Mouse (Mus musculus) heart, embryonic 12.5 days (tissue): ENCODE measurements around the gene Hcn2. TPM values are rescaled to one million over a fixed set of nuclear protein-coding genes. Genes with fewer than 3 reads are reported as not detected.

Source experiments
- ATAC-seq: fragments of 200-750 bp; cut with Nextera tagmentation; 2 replicates; pipeline ENCODE4 v1.8.0; 2017; ENCODE audit warnings: moderate TSS enrichment, moderate library complexity; ENCODE audit not compliant: insufficient number of reproducible peaks, low FRiP score
- H3K27ac ChIP-seq: fragments of 300-500 bp; sonication (generic); 2 replicates; pipeline ENCODE4 v1.5.1; 2016; ENCODE audit warnings: mild to moderate bottlenecking, moderate library complexity; ENCODE audit not compliant: poor library complexity, severe bottlenecking
- H3K27me3 ChIP-seq: fragments of 300-500 bp; sonication (generic); replicated peaks from 2 replicates; pipeline ENCODE4 v1.6.1; 2016; ENCODE audit warnings: mild to moderate bottlenecking, moderate library complexity
- H3K36me3 ChIP-seq: fragments of 300-500 bp; sonication (generic); 2 replicates; pipeline ENCODE4 v1.6.1; 2016; ENCODE audit warnings: mild to moderate bottlenecking, moderate library complexity
- H3K4me1 ChIP-seq: fragments of 300-500 bp; sonication (generic); replicated peaks from 2 replicates; pipeline ENCODE4 v1.6.1; 2016; ENCODE audit warnings: mild to moderate bottlenecking
- H3K4me2 ChIP-seq: fragments of 300-500 bp; sonication (generic); 2 replicates; pipeline ENCODE4 v1.6.1; 2016; ENCODE audit warnings: mild to moderate bottlenecking, moderate library complexity
- H3K4me3 ChIP-seq: fragments of 300-500 bp; sonication (generic); 2 replicates; pipeline ENCODE4 v1.5.1; 2016; ENCODE audit warnings: mild to moderate bottlenecking
- H3K9ac ChIP-seq: fragments of 300-500 bp; sonication (generic); 2 replicates; pipeline ENCODE4 v1.6.1; 2016; ENCODE audit warnings: mild to moderate bottlenecking, moderate library complexity
- H3K9me3 ChIP-seq: fragments of 300-500 bp; sonication (generic); replicated peaks from 2 replicates; pipeline ENCODE4 v1.6.1; 2016; ENCODE audit warnings: mild to moderate bottlenecking, moderate library complexity
- WGBS: fragments of 180-500 bp; shearing (Covaris S2); methylation state at CpG from one replicate; pipeline ENCODE4 v1.1.7; 2016; 5-methylcytosine and 5-hydroxymethylcytosine counted together
- polyA plus RNA-seq: library from polyadenylated mRNA; unstranded; fragments of >200 nt; fragmentation: Nextera tagmentation; extraction: Ambion mirVana; gene quantifications from 2 replicates; pipeline ENCODE4 v1.2.1, GENCODE M21; 2016

The Hcn2 gene
- polyA plus RNA-seq, 1 experiment from 2014 or later = not detected

DNA sequence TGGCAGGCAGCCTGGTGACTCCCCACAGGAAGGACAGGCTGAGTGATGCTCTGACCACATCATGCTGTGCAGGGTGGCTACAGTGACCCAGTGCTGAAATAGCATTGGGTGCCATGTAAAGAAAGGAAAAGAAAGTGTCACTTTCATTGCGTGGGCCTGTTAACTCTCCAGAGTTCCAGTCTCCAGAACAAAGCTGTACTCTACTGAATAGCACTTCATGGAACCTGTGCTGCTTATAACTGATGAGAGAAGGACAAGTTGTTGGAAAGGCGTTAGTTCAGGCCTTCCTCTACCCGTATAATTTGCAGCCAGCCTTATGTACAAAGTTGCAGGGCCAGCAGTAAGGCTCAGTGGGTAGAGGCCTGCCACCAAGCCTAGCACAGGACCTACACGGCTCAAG lies 27.7 kb upstream of the Hcn2 start, which contains the start of gene Gzmm:
Gene Gzmm, plus strand, starts transcription at position 301 of the 400 bp plus-strand sequence.
- no peak within 1 kb of the TSS for H3K4me3 ChIP-seq
- no peak within 1 kb of the TSS for H3K4me2 ChIP-seq
- H3K27me3 ChIP-seq = no peaks in the 10 kb centered on the region
- H3K4me1 ChIP-seq = peaks cover 38% of the 10 kb centered on the region
- no peak within 1 kb of the TSS for H3K9ac ChIP-seq
- WGBS = 79% methylated on average over 4 of the region's 4 CpGs
- ATAC-seq = no peak
- peaks cover 4% of the 10 kb centered on the region for H3K9me3 ChIP-seq
- H3K36me3 ChIP-seq = peaks cover 60% of the 10 kb centered on the region
- H3K27ac ChIP-seq = no peak within 1 kb of the TSS

DNA sequence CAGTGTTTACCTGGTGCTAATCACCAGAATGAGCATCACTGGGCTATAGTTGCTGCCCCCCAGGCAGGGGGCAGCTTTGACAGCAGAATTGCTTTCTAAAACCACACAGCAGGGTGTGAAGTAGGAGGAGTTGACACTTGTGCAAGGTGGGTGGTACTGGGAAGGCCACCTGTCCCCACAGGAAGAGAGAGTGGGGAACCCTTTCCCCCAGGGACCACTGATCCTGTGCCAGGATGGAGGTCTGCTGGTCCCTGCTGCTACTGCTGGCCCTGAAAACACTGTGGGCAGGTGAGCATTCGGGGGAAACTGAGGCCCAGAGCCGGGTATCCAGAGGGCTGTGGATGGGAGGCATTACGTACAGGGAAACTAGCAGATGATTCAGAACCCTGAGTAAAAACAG lies 27.3 kb upstream of the Hcn2 start:
- ATAC-seq = no peak
- 78% methylated on average over 3 of the region's 3 CpGs for WGBS
- Histone ChIP-seq H3K4me2 (no peak overlapping the region), H3K4me1 (peaks cover 34% of the 10 kb centered on the region), H3K36me3 (peaks cover 55% of the 10 kb centered on the region), H3K9me3 (peaks cover 4% of the 10 kb centered on the region), H3K4me3 (no peak overlapping the region), H3K27ac (no peak overlapping the region), H3K27me3 (no peaks in the 10 kb centered on the region), H3K9ac (no peak overlapping the region)

DNA sequence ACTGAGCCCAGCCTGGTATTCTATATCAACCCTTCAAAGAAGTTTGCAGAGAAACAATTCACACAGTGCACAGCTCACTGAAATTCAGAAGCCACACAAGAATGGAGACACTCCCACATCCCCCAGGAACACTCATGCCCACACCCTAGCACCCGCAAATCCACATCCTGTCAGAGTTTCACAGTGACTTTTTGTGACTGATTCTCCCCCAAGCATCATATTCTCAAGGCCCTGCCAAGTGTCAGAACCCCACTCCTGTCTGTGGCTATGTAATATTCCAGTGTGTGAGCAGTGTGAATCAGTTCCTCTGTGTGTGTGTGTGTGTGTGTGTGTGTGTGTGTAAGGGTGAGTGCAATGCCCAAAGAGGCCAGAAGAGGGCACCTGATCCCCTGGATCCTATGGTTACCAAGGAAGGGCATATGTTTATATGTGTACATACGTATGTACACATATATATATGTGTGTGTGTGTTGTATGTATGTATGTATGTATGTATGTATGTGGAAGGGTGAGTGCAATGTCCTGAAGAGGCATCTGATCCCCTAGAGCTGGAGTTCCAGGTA lies 24.4 kb upstream of the Hcn2 start:
- WGBS = 96% methylated on average over 2 of the region's 2 CpGs
- ATAC-seq = no peak
- Histone ChIP-seq H3K4me1 (peaks cover 28% of the 10 kb centered on the region), H3K27me3 (no peaks in the 10 kb centered on the region), H3K4me2 (no peak overlapping the region), H3K4me3 (no peak overlapping the region), H3K36me3 (peaks cover 27% of the 10 kb centered on the region), H3K9ac (no peak overlapping the region), H3K9me3 (peaks cover 4% of the 10 kb centered on the region), H3K27ac (no peak overlapping the region)

DNA sequence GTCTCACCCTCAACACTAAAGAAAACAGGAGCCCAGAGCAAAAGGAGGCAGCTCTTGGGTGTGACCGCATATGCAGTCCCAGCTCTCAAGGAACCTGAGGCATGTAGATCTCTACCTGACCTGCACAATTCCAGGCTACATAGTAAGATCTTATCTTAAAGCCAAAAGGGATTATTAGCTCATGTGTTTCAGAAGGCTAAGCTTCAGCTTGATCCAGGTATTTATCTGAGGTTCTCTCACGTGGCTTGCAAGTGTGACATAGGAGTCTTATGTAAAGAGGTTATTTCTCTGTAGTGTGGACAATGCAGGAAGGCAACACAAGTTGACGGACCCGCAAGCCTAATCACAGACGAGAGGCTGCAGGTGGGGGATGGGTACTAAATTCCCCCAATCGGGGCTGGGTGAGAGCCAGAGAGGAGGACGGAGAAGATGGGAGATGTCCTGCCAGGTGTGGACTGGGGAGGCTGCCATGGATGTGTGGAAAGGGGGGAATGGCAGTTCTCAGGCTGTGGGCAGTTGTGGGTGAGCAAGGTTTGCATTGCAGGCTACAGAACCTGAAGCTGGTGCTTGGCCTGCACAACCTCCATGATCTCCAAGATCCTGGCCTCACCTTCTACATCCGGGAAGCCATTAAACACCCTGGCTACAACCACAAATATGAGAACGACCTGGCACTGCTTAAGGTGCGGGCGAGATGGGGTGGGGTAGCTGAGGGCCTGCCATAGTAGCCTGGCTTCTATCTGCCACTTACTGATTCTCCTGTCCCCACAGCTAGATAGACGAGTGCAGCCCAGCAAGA lies 22.7 kb upstream of the Hcn2 start:
- Histone ChIP-seq H3K9ac (no peak overlapping the region), H3K36me3 (peaks cover 9% of the 10 kb centered on the region), H3K27ac (no peak overlapping the region), H3K9me3 (peaks cover 4% of the 10 kb centered on the region), H3K4me1 (peaks cover 21% of the 10 kb centered on the region), H3K4me2 (no peak overlapping the region), H3K4me3 (no peak overlapping the region), H3K27me3 (no peaks in the 10 kb centered on the region)
- WGBS = 69% methylated on average over 12 of the region's 12 CpGs
- no peak for ATAC-seq

DNA sequence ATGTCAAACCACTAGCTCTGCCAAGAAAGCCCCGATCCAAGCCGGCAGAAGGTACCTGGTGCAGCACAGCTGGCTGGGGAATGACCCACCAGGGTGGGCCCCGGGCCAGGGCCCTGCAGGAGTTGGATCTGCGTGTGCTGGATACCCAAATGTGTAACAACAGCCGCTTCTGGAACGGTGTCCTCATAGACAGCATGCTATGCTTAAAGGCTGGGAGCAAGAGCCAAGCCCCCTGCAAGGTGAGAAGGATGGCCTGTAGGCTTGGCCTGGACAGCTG lies 22.1 kb upstream of the Hcn2 start:
- WGBS = 81% methylated on average over 6 of the region's 6 CpGs
- Histone ChIP-seq H3K4me2 (no peak overlapping the region), H3K4me3 (no peak overlapping the region), H3K9ac (0 out of 2 replicates have a peak overlapping the region, but pooled peaks have one; percentile 10), H3K9me3 (peaks cover 4% of the 10 kb centered on the region), H3K4me1 (peaks cover 21% of the 10 kb centered on the region), H3K27ac (no peak overlapping the region), H3K27me3 (no peaks in the 10 kb centered on the region), H3K36me3 (peaks cover 4% of the 10 kb centered on the region)
- ATAC-seq = no peak

DNA sequence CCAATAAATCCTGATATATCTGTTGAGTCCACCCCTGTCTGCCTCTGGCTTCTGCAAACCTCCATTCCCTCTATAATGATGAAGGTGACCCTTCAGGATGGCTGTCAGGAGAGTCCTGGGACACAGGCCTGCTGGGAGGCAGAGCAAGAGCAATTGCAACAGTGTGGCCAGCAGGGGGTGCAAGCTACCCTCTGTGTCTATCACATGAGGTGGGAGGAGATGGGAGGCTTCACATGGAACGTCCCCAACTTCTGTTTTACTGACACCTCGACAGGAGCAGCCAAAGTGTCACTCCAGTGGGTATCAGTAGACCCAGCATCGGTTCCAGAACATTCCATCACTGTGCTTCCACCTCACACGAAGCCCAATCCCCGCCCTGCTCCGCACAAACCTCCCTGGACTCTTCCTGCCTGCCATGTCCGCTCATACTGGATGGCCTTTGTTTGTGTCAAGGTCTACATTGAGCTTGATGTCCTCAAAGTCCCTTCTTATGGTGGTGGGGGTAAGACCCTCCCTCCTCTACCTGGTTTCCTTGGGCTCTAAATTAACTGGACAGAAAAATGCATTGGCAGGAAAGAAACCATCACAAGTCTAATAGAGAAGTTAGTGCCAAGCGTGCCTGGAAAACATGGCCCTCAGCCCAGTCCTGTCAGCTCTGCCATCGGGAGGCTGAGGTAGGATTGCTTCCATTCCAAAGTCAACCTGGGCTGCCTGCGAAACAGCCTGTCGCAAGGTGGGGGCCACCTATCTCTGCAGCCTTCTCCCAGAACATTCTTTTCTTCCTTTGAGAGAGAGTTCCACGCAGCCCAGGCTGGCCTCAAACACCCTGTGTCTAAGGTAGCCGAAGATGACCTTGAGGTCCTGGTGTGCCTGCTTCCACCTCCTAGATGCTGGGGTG lies 21.0 kb upstream of the Hcn2 start:
- H3K27me3 ChIP-seq = no peaks in the 10 kb centered on the region
- H3K27ac ChIP-seq = peak overlapping the region; percentile 79
- H3K4me2 ChIP-seq = peak overlapping the region; percentile 22; the same call in 1 of the 2 replicates
- H3K4me1 ChIP-seq = peaks cover 22% of the 10 kb centered on the region
- ATAC-seq = 0 out of 2 replicates have a peak, but pooled peaks have one; percentile 20
- H3K36me3 ChIP-seq = 0 out of 2 replicates have a peak, but pooled peaks cover 3% of the 10 kb centered on the region
- peaks cover 4% of the 10 kb centered on the region for H3K9me3 ChIP-seq
- H3K4me3 ChIP-seq = no peak overlapping the region
- 57% methylated on average over 13 of the region's 13 CpGs for WGBS
- no peak overlapping the region for H3K9ac ChIP-seq

DNA sequence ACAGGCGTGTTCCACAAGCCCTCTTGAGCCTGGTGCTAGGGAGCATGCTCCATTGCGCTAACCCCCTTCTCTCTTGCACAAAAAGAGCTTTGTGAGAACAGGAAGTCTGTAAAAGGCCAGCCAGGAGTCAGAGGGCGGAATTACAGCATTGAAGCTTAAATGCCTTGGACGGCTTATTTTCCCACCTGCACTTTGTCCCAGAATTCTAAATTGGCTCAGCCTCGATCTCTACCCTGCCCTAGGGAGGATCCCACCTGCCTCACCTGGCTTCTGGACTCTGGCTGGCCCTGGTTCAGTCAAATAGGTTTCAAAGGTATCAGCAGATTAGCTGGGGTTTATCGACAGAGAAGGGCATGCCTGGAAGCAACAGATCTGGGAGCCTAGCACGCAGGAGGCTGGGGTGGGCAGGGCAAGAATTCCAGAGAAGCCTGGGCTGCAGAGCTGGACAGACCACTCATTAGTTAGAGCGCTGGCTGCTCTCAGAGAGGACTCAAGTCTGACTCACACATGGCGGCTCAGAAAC lies 20.2 kb upstream of the Hcn2 start:
- Histone ChIP-seq H3K27me3 (no peaks in the 10 kb centered on the region), H3K27ac (peak overlapping the region; percentile 79), H3K4me3 (no peak overlapping the region), H3K4me1 (peaks cover 29% of the 10 kb centered on the region), H3K9ac (peak overlapping the region; percentile 11; the same call in 1 of the 2 replicates), H3K36me3 (0 out of 2 replicates have a peak, but pooled peaks cover 3% of the 10 kb centered on the region), H3K9me3 (peaks cover 4% of the 10 kb centered on the region), H3K4me2 (peak overlapping the region; percentile 22)
- 31% methylated on average over 9 of the region's 9 CpGs for WGBS
- ATAC-seq = no peak; the same call in 1 of the 2 replicates

DNA sequence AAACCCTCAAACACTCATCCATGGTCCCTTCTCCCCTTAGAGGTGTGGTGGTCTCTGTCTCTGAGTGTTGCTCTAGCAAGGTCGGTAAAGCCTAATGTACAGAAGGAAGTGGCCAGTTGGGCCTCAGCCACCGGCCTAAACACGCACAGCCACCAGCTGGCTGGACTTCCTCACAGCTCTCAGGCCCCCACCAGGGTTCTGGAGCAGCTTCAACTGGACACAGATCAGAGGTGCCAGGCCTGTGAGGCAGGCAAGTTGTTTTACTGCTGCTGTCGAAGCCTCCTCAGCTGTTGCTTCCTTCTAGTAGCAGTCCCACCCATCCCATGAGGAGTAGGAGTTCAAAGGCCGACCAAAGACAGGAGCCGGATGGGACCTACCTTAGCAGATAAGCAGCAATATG lies 18.5 kb upstream of the Hcn2 start:
- no peak overlapping the region for H3K4me2 ChIP-seq
- peaks cover 38% of the 10 kb centered on the region for H3K4me1 ChIP-seq
- no peak overlapping the region for H3K4me3 ChIP-seq
- H3K36me3 ChIP-seq = no peaks in the 10 kb centered on the region
- no peaks in the 10 kb centered on the region for H3K9me3 ChIP-seq
- no peak overlapping the region for H3K9ac ChIP-seq
- no peak overlapping the region for H3K27ac ChIP-seq
- WGBS = 76% methylated on average over 6 of the region's 6 CpGs
- H3K27me3 ChIP-seq = no peaks in the 10 kb centered on the region
- no peak for ATAC-seq

DNA sequence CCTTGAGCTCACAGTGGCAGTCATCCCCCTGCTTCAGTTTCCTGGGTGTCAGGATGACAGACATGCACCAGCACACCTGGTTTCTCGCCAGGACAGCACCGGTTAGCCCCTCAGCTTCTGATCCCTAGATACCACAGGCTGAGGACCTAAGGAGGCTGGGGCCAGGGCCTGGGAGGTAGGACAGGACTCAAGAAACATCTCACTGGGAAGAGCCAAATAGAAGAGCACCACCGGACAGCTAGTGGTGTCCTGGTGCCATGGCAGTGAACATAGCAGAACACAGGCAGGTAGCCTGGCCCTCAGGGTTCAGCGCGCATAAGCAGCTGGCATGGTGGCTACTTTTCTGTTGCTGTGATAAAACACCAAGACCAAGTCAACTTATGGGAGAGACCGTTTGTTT lies 18.0 kb upstream of the Hcn2 start:
- no peaks in the 10 kb centered on the region for H3K36me3 ChIP-seq
- 91% methylated on average over 6 of the region's 6 CpGs for WGBS
- H3K4me1 ChIP-seq = peaks cover 38% of the 10 kb centered on the region
- no peak overlapping the region for H3K27ac ChIP-seq
- no peaks in the 10 kb centered on the region for H3K9me3 ChIP-seq
- ATAC-seq = no peak
- H3K4me2 ChIP-seq = no peak overlapping the region
- H3K4me3 ChIP-seq = no peak overlapping the region
- no peaks in the 10 kb centered on the region for H3K27me3 ChIP-seq
- no peak overlapping the region for H3K9ac ChIP-seq

DNA sequence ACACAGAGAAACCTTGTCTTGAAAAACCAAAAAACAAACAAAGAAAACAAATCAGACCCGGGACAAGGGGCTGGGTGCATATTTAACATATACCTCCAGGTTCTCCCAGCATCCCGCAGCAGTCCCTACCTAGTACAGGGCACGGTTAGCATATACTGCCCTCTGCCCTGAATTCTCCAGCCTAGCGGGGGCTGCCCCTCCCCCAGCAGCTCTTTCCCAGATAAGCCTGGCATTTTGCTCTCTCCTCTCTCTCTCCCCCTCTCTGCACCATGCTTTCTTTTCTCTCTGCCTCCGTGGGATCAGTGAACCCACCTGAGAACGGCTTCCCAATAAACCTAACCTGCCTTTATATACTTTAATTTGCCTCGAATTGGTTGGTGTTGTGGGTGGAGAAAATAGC lies 15.8 kb upstream of the Hcn2 start:
- Histone ChIP-seq H3K9ac (no peak overlapping the region), H3K27me3 (no peaks in the 10 kb centered on the region), H3K4me2 (peak overlapping the region; percentile 34), H3K4me1 (peaks cover 36% of the 10 kb centered on the region), H3K27ac (peak overlapping the region; percentile 62), H3K9me3 (no peaks in the 10 kb centered on the region), H3K36me3 (no peaks in the 10 kb centered on the region), H3K4me3 (no peak overlapping the region)
- no peak for ATAC-seq
- 25% methylated on average over 7 of the region's 7 CpGs for WGBS
